Mouse (Mus musculus): Measurements from ENCODE around the gene Cfc1.

The Cfc1 gene

DNA sequence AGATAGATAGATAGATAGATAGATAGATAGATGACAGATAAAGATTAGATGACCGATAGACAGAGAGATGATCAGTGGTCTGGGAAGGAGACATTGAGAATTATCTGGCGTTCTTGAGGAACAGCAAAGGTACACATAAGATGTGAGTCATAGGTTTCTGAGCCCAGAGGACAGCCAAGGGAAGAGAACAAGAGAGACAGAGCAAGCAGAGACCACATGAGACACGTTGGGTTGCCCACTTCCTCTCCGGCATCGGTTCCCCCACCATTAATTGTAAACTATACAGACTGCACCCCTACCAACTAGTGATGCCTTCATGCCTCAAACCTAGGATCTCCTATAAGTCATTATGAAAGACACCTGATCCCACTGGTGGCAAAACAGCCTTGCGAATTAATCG lies 18.8 kb downstream of the Cfc1 start:
- DNase-seq = no peak

DNA sequence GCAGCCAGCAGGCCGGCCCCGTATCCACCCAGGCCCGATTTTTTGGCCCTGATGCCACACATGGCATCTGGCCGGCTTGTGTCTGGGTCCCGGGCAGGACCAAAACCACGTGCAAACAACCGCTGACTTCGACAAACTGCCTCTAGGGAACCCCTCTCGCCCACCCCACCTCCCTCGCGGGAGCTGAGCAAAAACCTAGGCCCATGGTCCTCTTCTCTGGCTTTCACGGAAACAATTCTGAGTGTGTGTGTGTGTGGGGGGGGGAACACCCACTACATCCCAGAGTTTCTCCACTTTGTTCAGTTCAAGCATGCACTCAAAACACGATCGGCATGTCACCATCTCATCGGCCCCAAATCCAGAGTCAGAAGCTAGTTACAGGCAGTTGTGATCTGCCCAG lies 25.4 kb downstream of the Cfc1 start, which contains the start of gene Prss40:
Prss40 (minus strand) TSS at position 101 of the 400 bp plus-strand sequence.
- DNase-seq = no peak

DNA sequence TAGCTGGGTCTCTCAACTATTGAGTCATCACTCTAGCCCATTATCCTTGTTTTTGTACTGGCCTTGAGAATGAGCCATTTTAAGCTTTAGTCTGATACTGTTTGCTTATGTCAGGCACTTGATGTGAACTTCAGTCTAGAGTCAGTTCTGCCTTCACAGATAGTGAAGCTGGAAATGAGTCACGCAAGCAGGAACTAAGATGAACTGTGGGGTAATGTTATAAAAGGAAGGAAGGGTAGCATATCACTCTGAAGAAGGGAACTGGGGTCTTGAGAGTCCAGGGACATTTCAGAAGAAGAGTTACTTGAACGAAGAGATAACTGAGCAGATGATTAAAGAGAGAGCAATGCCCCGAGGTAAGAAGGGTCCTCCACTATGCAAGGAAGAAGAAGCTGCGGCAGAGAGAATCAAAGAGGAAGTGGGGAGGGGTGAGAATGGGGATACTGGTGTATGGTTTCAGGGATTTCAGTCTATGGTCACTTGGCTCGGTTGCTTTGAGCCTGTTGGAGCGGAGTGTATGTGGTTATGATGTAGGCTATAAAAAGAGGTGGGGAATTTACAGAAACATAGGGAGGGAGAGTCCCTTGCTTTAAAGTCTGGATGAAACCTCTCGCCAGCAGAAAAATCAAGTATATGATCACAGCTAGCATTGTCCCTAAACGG lies 29.1 kb downstream of the Cfc1 start:
- no peak for DNase-seq

DNA sequence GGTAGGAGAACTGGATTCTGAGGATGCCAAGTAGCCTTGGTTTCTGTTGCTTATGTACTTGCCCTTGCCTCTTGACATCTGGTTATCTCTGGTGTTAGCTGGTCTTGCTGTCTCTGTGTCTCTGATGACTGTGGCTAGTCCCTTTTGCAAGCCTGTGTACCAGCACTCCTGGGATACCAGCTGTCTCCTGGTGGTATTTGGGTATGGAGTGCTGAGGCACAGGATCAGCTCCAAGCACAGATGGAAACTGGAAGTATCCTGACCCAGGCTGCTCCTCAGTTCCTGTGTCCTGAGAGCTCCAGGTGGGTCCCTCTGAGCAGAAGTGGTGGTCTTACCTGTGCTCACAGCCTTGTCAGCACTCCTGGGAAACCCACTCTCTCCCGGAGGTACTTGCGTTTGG lies 32.7 kb downstream of the Cfc1 start:
- no peak for DNase-seq

- no peak for DNase-seq
Measured at GRCm38 (mm10) chr1:34569876-34570275, 34.4 kb downstream of the Cfc1 start.

DNA sequence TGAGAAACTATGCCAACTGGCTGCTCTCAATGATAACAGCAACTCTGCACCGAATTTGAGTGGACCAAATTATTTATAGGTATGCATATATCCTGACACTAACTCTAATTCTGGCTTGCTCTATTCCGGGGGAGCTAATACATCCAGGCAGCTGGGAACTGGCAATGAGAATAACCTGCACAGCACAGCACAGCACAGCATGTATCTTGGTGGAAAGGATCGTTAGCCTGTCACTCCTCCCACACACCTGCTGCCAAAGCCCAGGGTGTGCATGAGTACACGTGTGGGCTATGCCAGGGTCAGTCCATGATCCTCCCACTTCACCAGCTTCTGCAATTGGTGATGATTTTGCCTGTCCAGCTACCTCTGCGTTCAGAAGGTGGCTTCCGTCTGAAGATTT lies 36.0 kb downstream of the Cfc1 start:
- DNase-seq = no peak

DNA sequence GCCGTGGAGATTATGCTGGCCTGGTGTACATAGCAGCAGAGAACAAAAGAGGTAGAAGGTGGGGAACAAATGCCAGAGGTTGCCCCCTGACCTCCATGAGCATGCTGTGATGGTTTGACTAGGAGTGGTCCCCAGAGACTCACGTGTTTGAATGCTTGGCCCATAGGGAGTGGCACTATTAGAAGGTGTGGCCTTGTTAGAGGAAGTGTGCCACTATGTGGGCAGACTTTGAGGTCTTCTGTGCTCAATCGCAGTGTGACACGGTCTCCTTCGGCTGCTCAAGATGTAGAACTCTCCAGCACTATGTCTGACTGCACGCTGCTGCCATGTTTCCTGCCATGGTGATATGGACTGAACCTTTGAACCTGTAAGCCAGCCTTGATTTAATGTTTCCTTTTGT lies 37.8 kb downstream of the Cfc1 start:
- no peak for DNase-seq

- peak; percentile 92 for DNase-seq
Measured at GRCm38 (mm10) chr1:34578851-34579781, 43.7 kb downstream of the Cfc1 start, which contains the start of gene Amer3. Gene Amer3 (plus strand): TSS chr1:34579657.

- DNase-seq = no peak
Measured at GRCm38 (mm10) chr1:34579782-34580356, 44.4 kb downstream of the Cfc1 start.

DNA sequence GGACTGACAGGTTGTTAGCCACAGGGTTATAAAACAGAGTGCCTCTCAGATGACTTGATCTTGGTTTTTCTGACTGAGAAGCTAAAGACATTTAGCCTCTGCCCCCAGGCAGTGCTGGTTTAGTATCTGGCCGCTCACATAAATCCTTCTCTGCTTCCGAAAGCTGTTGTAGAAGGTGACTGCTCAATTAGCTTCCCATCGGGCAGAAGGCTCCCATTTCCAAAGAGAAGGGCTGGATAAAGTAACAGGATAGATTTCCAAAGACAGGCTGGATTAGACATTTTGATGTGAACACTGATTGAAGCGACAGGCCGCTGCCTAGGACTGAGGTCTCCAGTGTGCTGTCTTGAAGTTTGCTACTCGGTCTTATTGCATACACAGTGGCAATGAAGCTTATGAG lies 46.8 kb downstream of the Cfc1 start:
- DNase-seq = no peak

GRCm38 (mm10) chr1:34583821-34584263 lies 48.4 kb downstream of the Cfc1 start:
- DNase-seq = peak; percentile 36

DNA sequence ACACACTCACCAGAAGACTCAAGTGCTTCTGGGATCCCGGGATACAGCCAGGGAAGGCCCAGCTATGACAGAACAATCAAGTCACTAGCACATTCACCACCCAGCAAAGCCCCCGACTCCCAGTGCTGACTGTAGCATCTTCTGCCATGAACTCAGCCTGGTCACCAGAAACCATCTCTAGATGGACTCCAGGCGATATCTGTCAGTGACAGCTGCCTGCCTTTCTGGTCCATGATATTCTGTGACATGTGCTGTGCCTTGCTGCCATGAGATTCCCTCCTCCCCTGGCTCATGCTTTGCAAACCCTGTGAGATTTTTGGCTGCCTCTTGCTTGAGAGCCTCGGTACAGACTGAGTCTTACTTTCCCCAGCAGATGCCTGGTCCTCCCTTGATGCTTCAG lies 49.3 kb downstream of the Cfc1 start:
- no peak for DNase-seq

- no peak for DNase-seq
Measured at GRCm38 (mm10) chr1:34587298-34588096, 52.0 kb downstream of the Cfc1 start.

Measured in embryo, embryonic 11 days (tissue).